Mouse (Mus musculus): ENCODE results near the gene Ptprt. TPM values are rescaled to one million over a fixed set of nuclear protein-coding genes. Genes with fewer than 3 reads are reported as not detected.
A peak's percentile ranks its signal among the peaks of the same experiment; 100 is the strongest.

Ptprt gene
- total and polyA plus RNA-seq, 2 experiments, result 0.37 to 0.44 TPM

- WGBS, result 32% methylated on average over 8 of the region's 8 CpGs
- H3K27ac ChIP-seq (replicated peaks; ENCODE audit: insufficient read depth, low read depth, low read length), result no peak overlapping the region
- DNase-seq (ENCODE audit: extremely low read depth, low read depth, low spot score), result no peak
- peak overlapping the region; percentile 46 for H3K4me3 ChIP-seq (ENCODE audit: insufficient read depth, low read depth, low read length)
- no peaks in the 10 kb centered on the region for H3K4me1 ChIP-seq (ENCODE audit: control insufficient read depth, insufficient read depth, low read length)
- H3K79me2 ChIP-seq (ENCODE audit: control insufficient read depth, insufficient read depth, low read length), result no peaks in the 10 kb centered on the region
- TF ChIP-seq POLR2A (IDR thresholded peaks at IDR 0.05; ENCODE audit: extremely low read depth, insufficient read depth, low read length) (no peak), CTCF (IDR thresholded peaks at IDR 0.05; ENCODE audit: low read depth, low read length) (no peak)
- no peak overlapping the region for H3K9ac ChIP-seq (ENCODE audit: low read depth, low read length)
- no peaks in the 10 kb centered on the region for H3K27me3 ChIP-seq (ENCODE audit: control insufficient read depth, insufficient read depth, low read length)
- no peaks in the 10 kb centered on the region for H3K36me3 ChIP-seq (ENCODE audit: control insufficient read depth, insufficient read depth, low read length)
These were observed 1149.7 kb downstream of the Ptprt start for GRCm38 (mm10) chr2:161511101-161511759.

GRCm38 (mm10) chr2:161499097-161499899, 1161.6 kb downstream of the Ptprt start:
- 9% methylated on average over 13 of the region's 13 CpGs for WGBS
- no peak overlapping the region for H3K4me3 ChIP-seq (ENCODE audit: insufficient read depth, low read depth, low read length)
- TF ChIP-seq POLR2A (IDR thresholded peaks at IDR 0.05; ENCODE audit: extremely low read depth, insufficient read depth, low read length), result no peak
- no peak for TF ChIP-seq CTCF (IDR thresholded peaks at IDR 0.05; ENCODE audit: low read depth, low read length)
- no peaks in the 10 kb centered on the region for H3K36me3 ChIP-seq (ENCODE audit: control insufficient read depth, insufficient read depth, low read length)
- no peak overlapping the region for H3K27ac ChIP-seq (replicated peaks; ENCODE audit: insufficient read depth, low read depth, low read length)
- no peaks in the 10 kb centered on the region for H3K4me1 ChIP-seq (ENCODE audit: control insufficient read depth, insufficient read depth, low read length)
- 0 out of 2 replicates have a peak, but pooled peaks cover 3% of the 10 kb centered on the region for H3K27me3 ChIP-seq (ENCODE audit: control insufficient read depth, insufficient read depth, low read length)
- H3K9ac ChIP-seq (ENCODE audit: low read depth, low read length), result no peak overlapping the region
- DNase-seq (ENCODE audit: extremely low read depth, low read depth, low spot score), result no peak
- H3K79me2 ChIP-seq (ENCODE audit: control insufficient read depth, insufficient read depth, low read length), result no peaks in the 10 kb centered on the region

GRCm38 (mm10) chr2:161498449-161499096, 1162.4 kb downstream of the Ptprt start:
- WGBS, result 21% methylated on average over 13 of the region's 13 CpGs

GRCm38 (mm10) chr2:161481741-161482140, 1179.2 kb downstream of the Ptprt start:
- Histone ChIP-seq H3K79me2 (ENCODE audit: control insufficient read depth, insufficient read depth, low read length) (no peaks in the 10 kb centered on the region), H3K27ac (replicated peaks; ENCODE audit: insufficient read depth, low read depth, low read length) (no peak overlapping the region), H3K36me3 (ENCODE audit: control insufficient read depth, insufficient read depth, low read length) (no peaks in the 10 kb centered on the region), H3K4me1 (ENCODE audit: control insufficient read depth, insufficient read depth, low read length) (no peaks in the 10 kb centered on the region), H3K9ac (ENCODE audit: low read depth, low read length) (no peak overlapping the region), H3K27me3 (ENCODE audit: control insufficient read depth, insufficient read depth, low read length) (no peaks in the 10 kb centered on the region), H3K4me3 (ENCODE audit: insufficient read depth, low read depth, low read length) (no peak overlapping the region)
- no peak for DNase-seq (ENCODE audit: extremely low read depth, low read depth, low spot score)
- 66% methylated on average over 1 of the region's 1 CpGs for WGBS
- no peak for TF ChIP-seq CTCF (IDR thresholded peaks at IDR 0.05; ENCODE audit: low read depth, low read length)
- no peak for TF ChIP-seq POLR2A (IDR thresholded peaks at IDR 0.05; ENCODE audit: extremely low read depth, insufficient read depth, low read length)

More at GRCm38 (mm10) chr2:161498449-161499096, 1162.4 kb downstream of the Ptprt start:
- no peaks in the 10 kb centered on the region for H3K36me3 ChIP-seq (ENCODE audit: control insufficient read depth, insufficient read depth, low read length)
- no peaks in the 10 kb centered on the region for H3K4me1 ChIP-seq (ENCODE audit: control insufficient read depth, insufficient read depth, low read length)
- 0 out of 2 replicates have a peak, but pooled peaks cover 3% of the 10 kb centered on the region for H3K27me3 ChIP-seq (ENCODE audit: control insufficient read depth, insufficient read depth, low read length)
- no peak for DNase-seq (ENCODE audit: extremely low read depth, low read depth, low spot score)
- TF ChIP-seq POLR2A (IDR thresholded peaks at IDR 0.05; ENCODE audit: extremely low read depth, insufficient read depth, low read length) (no peak), CTCF (IDR thresholded peaks at IDR 0.05; ENCODE audit: low read depth, low read length) (no peak)
- no peak overlapping the region for H3K27ac ChIP-seq (replicated peaks; ENCODE audit: insufficient read depth, low read depth, low read length)
- H3K79me2 ChIP-seq (ENCODE audit: control insufficient read depth, insufficient read depth, low read length), result no peaks in the 10 kb centered on the region
- no peak overlapping the region for H3K4me3 ChIP-seq (ENCODE audit: insufficient read depth, low read depth, low read length)
- no peak overlapping the region for H3K9ac ChIP-seq (ENCODE audit: low read depth, low read length)

- Histone ChIP-seq H3K4me1 (ENCODE audit: control insufficient read depth, insufficient read depth, low read length) (no peaks in the 10 kb centered on the region), H3K79me2 (ENCODE audit: control insufficient read depth, insufficient read depth, low read length) (no peaks in the 10 kb centered on the region), H3K9ac (ENCODE audit: low read depth, low read length) (no peak overlapping the region), H3K27me3 (ENCODE audit: control insufficient read depth, insufficient read depth, low read length) (no peaks in the 10 kb centered on the region), H3K4me3 (ENCODE audit: insufficient read depth, low read depth, low read length) (no peak overlapping the region), H3K27ac (replicated peaks; ENCODE audit: insufficient read depth, low read depth, low read length) (no peak overlapping the region), H3K36me3 (ENCODE audit: control insufficient read depth, insufficient read depth, low read length) (no peaks in the 10 kb centered on the region)
- TF ChIP-seq CTCF (IDR thresholded peaks at IDR 0.05; ENCODE audit: low read depth, low read length) (no peak), POLR2A (IDR thresholded peaks at IDR 0.05; ENCODE audit: extremely low read depth, insufficient read depth, low read length) (no peak)
- no peak for DNase-seq (ENCODE audit: extremely low read depth, low read depth, low spot score)
These were observed 1180.5 kb downstream of the Ptprt start for GRCm38 (mm10) chr2:161480445-161480844.
